Mouse (Mus musculus): Measurements from ENCODE around the gene Grin2b.

GRCm38 (mm10) chr6:135758735-135759134 lies 414.6 kb downstream of the Grin2b start:
- TF ChIP-seq POLR2A (IDR thresholded peaks at IDR 0.05; ENCODE audit: extremely low read depth, insufficient read depth, low read length) (no peak), CTCF (IDR thresholded peaks at IDR 0.05; ENCODE audit: low read depth, low read length) (no peak)
